Mouse (Mus musculus) limb, embryonic 13.5 days (tissue): ENCODE results near the gene Cfd. TPM values are rescaled to one million over a fixed set of nuclear protein-coding genes. Genes with fewer than 3 reads are reported as not detected.

Experiments
- ATAC-seq: fragments of 200-750 bp; cut with Nextera tagmentation; 2 replicates; pipeline ENCODE4 v1.8.0; 2017; ENCODE audit warnings: low read depth, moderate number of reproducible peaks, moderate TSS enrichment; ENCODE audit not compliant: low FRiP score
- H3K27ac ChIP-seq: fragments of 300-500 bp; sonication (generic); 2 replicates; pipeline ENCODE4 v1.5.1; 2015; ENCODE audit warnings: inconsistent platforms, mild to moderate bottlenecking, moderate library complexity
- H3K27me3 ChIP-seq: fragments of 300-500 bp; sonication (generic); 2 replicates; pipeline ENCODE4 v1.6.1; 2015; ENCODE audit warnings: mild to moderate bottlenecking, inconsistent platforms
- H3K36me3 ChIP-seq: fragments of 300-500 bp; sonication (generic); 2 replicates; pipeline ENCODE4 v1.6.1; 2015; ENCODE audit warnings: inconsistent platforms, mild to moderate bottlenecking, moderate library complexity
- H3K4me1 ChIP-seq: fragments of 300-500 bp; sonication (generic); 2 replicates; pipeline ENCODE4 v1.6.1; 2015; ENCODE audit warnings: inconsistent platforms
- H3K4me2 ChIP-seq: fragments of 300-500 bp; sonication (generic); replicated peaks from 2 replicates; pipeline ENCODE4 v1.6.1; 2015; ENCODE audit warnings: inconsistent platforms, mild to moderate bottlenecking, moderate library complexity
- H3K4me3 ChIP-seq: fragments of 300-500 bp; sonication (generic); 2 replicates; pipeline ENCODE4 v1.5.1; 2015; ENCODE audit warnings: moderate library complexity, mild to moderate bottlenecking, inconsistent platforms
- H3K9ac ChIP-seq: fragments of 300-500 bp; sonication (generic); 2 replicates; pipeline ENCODE4 v1.6.1; 2015; ENCODE audit warnings: mild to moderate bottlenecking, inconsistent platforms
- H3K9me3 ChIP-seq: fragments of 300-500 bp; sonication (generic); 2 replicates; pipeline ENCODE4 v1.6.1; 2016; ENCODE audit warnings: inconsistent platforms
- WGBS: fragments of 180-500 bp; shearing (Covaris S2); methylation state at CpG from one replicate; pipeline ENCODE4 v1.1.7; 2015; 5-methylcytosine and 5-hydroxymethylcytosine counted together
- microRNA-seq: library from miRNA; unstranded; fragments of <30 nt; microRNA quantifications from one replicate; pipeline ENCODE4, GENCODE M21; 2016
- polyA plus RNA-seq: library from polyadenylated mRNA; unstranded; fragments of >200 nt; fragmentation: Nextera tagmentation; extraction: Ambion mirVana; gene quantifications from 2 replicates; pipeline ENCODE4 v1.2.1, GENCODE M21; 2015

The Cfd gene
- polyA plus RNA-seq, 1 experiment from 2014 or later = not detected

DNA sequence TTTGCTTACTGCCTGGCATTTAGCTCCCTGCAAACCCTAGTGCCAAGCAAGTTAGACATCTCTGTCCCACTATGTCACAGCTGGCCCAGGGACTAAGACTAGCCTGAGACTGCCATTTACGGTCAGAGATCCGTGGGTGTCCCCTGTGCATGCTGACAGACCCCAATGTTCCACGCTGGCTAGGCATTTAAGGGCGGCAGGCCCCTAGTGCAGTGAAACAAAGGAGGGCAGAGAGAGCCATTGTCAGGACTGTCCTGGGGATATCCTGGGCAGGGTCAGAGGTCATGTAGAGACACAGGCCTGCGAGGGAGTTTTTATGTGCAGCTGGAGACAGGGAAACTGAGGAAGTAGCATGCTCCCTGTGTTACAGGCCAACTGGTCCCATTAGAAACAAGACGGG is 43.2 kb downstream of the Cfd start:
- 67% methylated on average over 6 of the region's 6 CpGs for WGBS

GRCm38 (mm10) chr10:79934272-79934721 is 43.6 kb downstream of the Cfd start:
- WGBS = 74% methylated on average over 13 of the region's 13 CpGs
- no peaks in the 10 kb centered on the region for H3K27me3 ChIP-seq
- H3K36me3 ChIP-seq = peaks cover 74% of the 10 kb centered on the region
- no peak overlapping the region for H3K27ac ChIP-seq
- H3K4me3 ChIP-seq = no peak overlapping the region
- ATAC-seq = no peak; the same call in 1 of the 2 replicates
- peaks cover 73% of the 10 kb centered on the region for H3K4me1 ChIP-seq
- H3K9me3 ChIP-seq = no peaks in the 10 kb centered on the region
- no peak overlapping the region for H3K4me2 ChIP-seq
- no peak overlapping the region for H3K9ac ChIP-seq

More for the DNA sequence above, 43.2 kb downstream of the Cfd start:
- Histone ChIP-seq H3K9me3 (no peaks in the 10 kb centered on the region), H3K4me1 (peaks cover 77% of the 10 kb centered on the region), H3K27me3 (no peaks in the 10 kb centered on the region), H3K4me3 (no peak overlapping the region), H3K27ac (no peak overlapping the region), H3K36me3 (peaks cover 72% of the 10 kb centered on the region), H3K4me2 (no peak overlapping the region), H3K9ac (no peak overlapping the region)
- ATAC-seq = no peak

DNA sequence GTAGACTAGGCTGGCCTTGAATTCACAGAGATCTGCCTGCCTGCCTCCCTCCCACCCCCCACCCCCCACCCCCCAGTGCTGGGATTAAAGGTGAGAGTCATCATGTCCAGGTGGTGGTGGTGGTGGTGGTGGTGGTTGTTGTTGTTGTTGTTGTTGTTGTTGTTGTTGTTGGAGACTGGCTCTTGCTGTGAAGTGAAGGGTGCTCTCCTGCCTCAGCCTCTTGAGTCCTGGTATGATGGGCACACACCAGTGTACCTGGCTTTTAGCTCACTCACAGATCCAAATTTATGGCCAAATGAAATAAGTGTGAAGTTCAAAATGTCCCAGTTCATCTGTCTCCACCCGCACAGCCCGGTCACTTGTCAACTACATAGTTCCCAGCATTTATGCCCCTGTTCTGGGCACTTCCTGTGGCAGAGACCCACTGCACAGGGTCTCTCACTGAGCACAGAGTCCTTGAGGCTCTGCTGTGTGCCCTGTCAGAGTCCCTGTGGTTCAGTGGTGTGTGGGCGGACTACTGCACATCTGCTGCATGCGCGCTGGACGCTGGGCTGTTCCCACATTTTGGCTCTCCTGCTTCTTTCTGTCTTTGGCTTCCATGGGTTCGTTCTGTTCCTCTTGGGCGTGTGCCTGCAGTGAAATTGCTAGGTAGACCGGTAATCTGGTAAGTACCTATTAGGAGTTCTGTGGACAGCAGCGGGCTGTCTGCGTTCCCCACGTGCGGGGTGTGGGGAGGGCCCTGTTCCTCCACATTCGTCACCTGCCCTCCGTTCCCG is 44.3 kb downstream of the Cfd start:
- H3K4me2 ChIP-seq = no peak overlapping the region
- ATAC-seq = no peak
- no peaks in the 10 kb centered on the region for H3K27me3 ChIP-seq
- peaks cover 66% of the 10 kb centered on the region for H3K4me1 ChIP-seq
- H3K4me3 ChIP-seq = no peak overlapping the region
- H3K9ac ChIP-seq = no peak overlapping the region
- 86% methylated on average over 16 of the region's 16 CpGs for WGBS
- no peak overlapping the region for H3K27ac ChIP-seq
- no peaks in the 10 kb centered on the region for H3K9me3 ChIP-seq
- peaks cover 79% of the 10 kb centered on the region for H3K36me3 ChIP-seq

- no peaks in the 10 kb centered on the region for H3K27me3 ChIP-seq
- peaks cover 81% of the 10 kb centered on the region for H3K36me3 ChIP-seq
- H3K9ac ChIP-seq = 0 out of 2 replicates have a peak overlapping the region, but pooled peaks have one; percentile 4
- WGBS = 58% methylated on average over 10 of the region's 10 CpGs
- peaks cover 52% of the 10 kb centered on the region for H3K4me1 ChIP-seq
- no peak for ATAC-seq
- peak overlapping the region; percentile 7; the same call in 1 of the 2 replicates for H3K4me2 ChIP-seq
- peak overlapping the region; percentile 72; the same call in 1 of the 2 replicates for H3K27ac ChIP-seq
- H3K4me3 ChIP-seq = no peak overlapping the region
- H3K9me3 ChIP-seq = no peaks in the 10 kb centered on the region
These were observed 45.7 kb downstream of the Cfd start for GRCm38 (mm10) chr10:79936284-79936910.

GRCm38 (mm10) chr10:79936911-79937441 is 46.3 kb downstream of the Cfd start:
- no peaks in the 10 kb centered on the region for H3K27me3 ChIP-seq
- ATAC-seq = no peak
- H3K9me3 ChIP-seq = no peaks in the 10 kb centered on the region
- 66% methylated on average over 27 of the region's 27 CpGs for WGBS
- H3K4me2 ChIP-seq = peak overlapping the region; percentile 7; the same call in 1 of the 2 replicates
- peaks cover 47% of the 10 kb centered on the region for H3K4me1 ChIP-seq
- peaks cover 81% of the 10 kb centered on the region for H3K36me3 ChIP-seq
- H3K9ac ChIP-seq = peak overlapping the region; percentile 4; the same call in 1 of the 2 replicates
- no peak overlapping the region for H3K4me3 ChIP-seq
- peak overlapping the region; percentile 72; the same call in 1 of the 2 replicates for H3K27ac ChIP-seq

GRCm38 (mm10) chr10:79937775-79938526 is 47.3 kb downstream of the Cfd start:
- no peaks in the 10 kb centered on the region for H3K27me3 ChIP-seq
- H3K4me2 ChIP-seq = no peak overlapping the region
- no peaks in the 10 kb centered on the region for H3K9me3 ChIP-seq
- H3K4me1 ChIP-seq = peaks cover 38% of the 10 kb centered on the region
- H3K9ac ChIP-seq = no peak overlapping the region; the same call in 1 of the 2 replicates
- 71% methylated on average over 11 of the region's 11 CpGs for WGBS
- H3K4me3 ChIP-seq = no peak overlapping the region
- ATAC-seq = no peak
- no peak overlapping the region; the same call in 1 of the 2 replicates for H3K27ac ChIP-seq
- H3K36me3 ChIP-seq = peaks cover 79% of the 10 kb centered on the region

GRCm38 (mm10) chr10:79940749-79941148 is 50.1 kb downstream of the Cfd start:
- Histone ChIP-seq H3K9me3 (no peaks in the 10 kb centered on the region), H3K4me2 (no peak overlapping the region), H3K4me1 (peaks cover 43% of the 10 kb centered on the region), H3K27me3 (no peaks in the 10 kb centered on the region), H3K9ac (no peak overlapping the region), H3K4me3 (no peak overlapping the region), H3K27ac (no peak overlapping the region; the same call in 1 of the 2 replicates), H3K36me3 (peaks cover 54% of the 10 kb centered on the region)
- ATAC-seq = no peak
- WGBS = 47% methylated on average over 7 of the region's 7 CpGs

Small RNA genes within 50 kb of the gene (microRNA-seq; reads per million reads assigned to microRNA genes)
- gene Mir6910 = 0.52 reads per million

Other genes starting within 250 kb of the Cfd start
- not detected in 2 replicates for gene Odf3l2, start 245.1 kb upstream of the Cfd start, polyA plus RNA-seq
- gene Madcam1, start 226.3 kb upstream of the Cfd start, polyA plus RNA-seq = 7.0 and 8.2 TPM in 2 replicates
- 62.0 and 65.9 TPM in 2 replicates for gene Tpgs1, start 221.5 kb upstream of the Cfd start, polyA plus RNA-seq
- gene Cdc34, start 208.7 kb upstream of the Cfd start, polyA plus RNA-seq = 116 and 123 TPM in 2 replicates
- 0.83 and 0.92 TPM in 2 replicates for gene Gzmm, start 201.8 kb upstream of the Cfd start, polyA plus RNA-seq
- 761 and 775 TPM in 2 replicates for gene Bsg, start 186.4 kb upstream of the Cfd start, polyA plus RNA-seq
- gene Hcn2, start 174.2 kb upstream of the Cfd start, polyA plus RNA-seq = not detected in 2 replicates
- gene Polrmt, start 144.3 kb upstream of the Cfd start, polyA plus RNA-seq = 49.4 and 54.9 TPM in 2 replicates
- gene Fgf22, start 135.8 kb upstream of the Cfd start, polyA plus RNA-seq = 0.34 and 0.47 TPM in 2 replicates
- 93.0 and 95.4 TPM in 2 replicates for gene Rnf126, start 123.9 kb upstream of the Cfd start, polyA plus RNA-seq
- 7.0 and 7.8 TPM in 2 replicates for gene Fstl3, start 113.6 kb upstream of the Cfd start, polyA plus RNA-seq
- 0.11 TPM in 1 of 2 replicates, not detected in the other for gene Prss57, start 99.9 kb upstream of the Cfd start, polyA plus RNA-seq
- gene Palm, start 97.3 kb upstream of the Cfd start, polyA plus RNA-seq = 101 TPM in 2 replicates
- gene Misp, start 69.9 kb upstream of the Cfd start, polyA plus RNA-seq = 0.90 and 1.4 TPM in 2 replicates
- 347 and 366 TPM in 2 replicates for gene Ptbp1, start 36.4 kb upstream of the Cfd start, polyA plus RNA-seq
- gene Prtn3, start 16.4 kb upstream of the Cfd start, polyA plus RNA-seq = 11.1 and 11.3 TPM in 2 replicates
- gene Plppr3, start 16.2 kb upstream of the Cfd start, polyA plus RNA-seq = 138 and 142 TPM in 2 replicates
- 0.29 and 0.86 TPM in 2 replicates for gene Elane, start 4.6 kb upstream of the Cfd start, polyA plus RNA-seq
- gene Med16, start 18.1 kb downstream of the Cfd start, polyA plus RNA-seq = 44.9 and 46.8 TPM in 2 replicates
- gene Gm26602, start 20.0 kb downstream of the Cfd start, polyA plus RNA-seq = 20.3 TPM in 1 of 2 replicates, not detected in the other
- gene Kiss1r, start 26.1 kb downstream of the Cfd start, polyA plus RNA-seq = 0.94 and 1.0 TPM in 2 replicates
- gene R3hdm4, start 30.4 kb downstream of the Cfd start, polyA plus RNA-seq = 186 and 188 TPM in 2 replicates
- gene Arid3a, start 36.2 kb downstream of the Cfd start, polyA plus RNA-seq = 5.5 and 6.2 TPM in 2 replicates
- gene Wdr18, start 69.3 kb downstream of the Cfd start, polyA plus RNA-seq = 105 and 106 TPM in 2 replicates
- 0.41 and 0.73 TPM in 2 replicates for gene Grin3b, start 79.9 kb downstream of the Cfd start, polyA plus RNA-seq
- gene Tmem259, start 93.5 kb downstream of the Cfd start, polyA plus RNA-seq = 16.0 and 19.5 TPM in 2 replicates
- 287 and 299 TPM in 2 replicates for gene Cnn2, start 97.7 kb downstream of the Cfd start, polyA plus RNA-seq
- gene Abca7, start 105.6 kb downstream of the Cfd start, polyA plus RNA-seq = 1.8 and 1.9 TPM in 2 replicates
- 7.3 and 7.6 TPM in 2 replicates for gene Arhgap45, start 125.8 kb downstream of the Cfd start, polyA plus RNA-seq
- gene Polr2e, start 148.9 kb downstream of the Cfd start, polyA plus RNA-seq = 244 and 254 TPM in 2 replicates
- 462 and 477 TPM in 2 replicates for gene Gpx4, start 156.3 kb downstream of the Cfd start, polyA plus RNA-seq
- gene Sbno2, start 214.7 kb downstream of the Cfd start, polyA plus RNA-seq = 13.5 and 15.2 TPM in 2 replicates
- gene Stk11, start 224.9 kb downstream of the Cfd start, polyA plus RNA-seq = 17.1 and 17.4 TPM in 2 replicates
- 456 and 475 TPM in 2 replicates for gene Atp5d, start 247.8 kb downstream of the Cfd start, polyA plus RNA-seq
- gene Cbarp, start 250.0 kb downstream of the Cfd start, polyA plus RNA-seq = 7.4 and 8.1 TPM in 2 replicates